Mouse (Mus musculus): ENCODE data around the gene Eif5a2.
A peak's percentile ranks its signal among the peaks of the same experiment; 100 is the strongest.

Eif5a2 gene

DNA sequence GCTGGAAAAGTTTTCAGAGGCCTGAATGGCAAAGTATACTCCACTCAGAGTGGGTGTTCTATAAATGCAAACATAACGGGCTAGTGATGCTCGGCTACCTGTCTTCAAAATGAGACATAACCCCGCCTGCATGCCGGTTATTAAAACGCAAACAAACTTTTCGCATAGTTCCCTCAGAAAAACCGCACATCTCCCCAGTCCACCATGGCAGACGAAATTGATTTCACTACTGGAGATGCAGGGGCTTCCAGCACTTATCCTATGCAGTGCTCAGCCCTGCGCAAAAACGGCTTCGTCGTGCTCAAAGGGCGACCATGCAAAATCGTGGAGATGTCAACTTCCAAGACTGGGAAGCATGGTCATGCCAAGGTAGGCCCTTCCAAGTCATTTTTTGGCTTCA lies 772 bp downstream of the Eif5a2 start:
- H3K36me3 ChIP-seq (ENCODE audit: insufficient read depth, low read length), result 0 out of 2 replicates have a peak, but pooled peaks cover 6% of the 10 kb centered on the region

DNA sequence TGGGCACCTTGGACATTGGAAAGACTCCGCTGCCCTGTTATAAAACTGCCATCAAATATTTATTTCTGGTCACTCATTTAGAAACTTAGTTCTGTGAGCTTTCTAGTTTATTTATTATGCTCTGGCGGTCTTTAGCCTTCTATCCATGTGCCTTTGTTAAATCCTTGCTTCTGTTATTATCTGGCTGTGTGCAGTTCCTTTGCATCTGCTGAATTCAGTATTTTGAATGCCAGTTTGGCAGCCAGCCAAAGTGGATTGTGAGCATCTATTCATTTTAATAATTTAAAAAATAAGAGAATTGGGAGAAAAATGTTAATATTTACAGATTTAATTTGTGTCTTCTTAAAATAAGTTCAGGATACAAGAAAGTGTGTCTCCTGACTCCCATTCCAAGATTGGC lies 3.1 kb downstream of the Eif5a2 start:
- Histone ChIP-seq H3K9me3 (ENCODE audit: low read length) (peaks cover 4% of the 10 kb centered on the region), H3K4me1 (replicated peaks; ENCODE audit: low read depth, low read length) (peaks cover 12% of the 10 kb centered on the region), H3K27me3 (ENCODE audit: insufficient read depth, low read length) (peaks cover 37% of the 10 kb centered on the region), H3K36me3 (ENCODE audit: insufficient read depth, low read length) (0 out of 2 replicates have a peak, but pooled peaks cover 6% of the 10 kb centered on the region), H3K4me3 (replicated peaks; ENCODE audit: low read length) (no peak overlapping the region)
- TF ChIP-seq NANOG (IDR thresholded peaks at IDR 0.05; ENCODE audit: borderline replicate concordance, low read length), result no peak
- no peak for TF ChIP-seq POU5F1 (IDR thresholded peaks at IDR 0.05; ENCODE audit: borderline replicate concordance, low read length)
- TF ChIP-seq CTCF (conservative IDR thresholded peaks at IDR 0.05; ENCODE audit: low read length), result no peak

More for the DNA sequence above, 772 bp downstream of the Eif5a2 start:
- TF ChIP-seq POU5F1 (IDR thresholded peaks at IDR 0.05; ENCODE audit: borderline replicate concordance, low read length) (no peak), CTCF (conservative IDR thresholded peaks at IDR 0.05; ENCODE audit: low read length) (no peak), NANOG (IDR thresholded peaks at IDR 0.05; ENCODE audit: borderline replicate concordance, low read length) (no peak)
- H3K9me3 ChIP-seq (ENCODE audit: low read length), result peaks cover 4% of the 10 kb centered on the region
- peaks cover 12% of the 10 kb centered on the region for H3K4me1 ChIP-seq (replicated peaks; ENCODE audit: low read depth, low read length)
- H3K4me3 ChIP-seq (replicated peaks; ENCODE audit: low read length), result peak overlapping the region; percentile 92
- peaks cover 52% of the 10 kb centered on the region for H3K27me3 ChIP-seq (ENCODE audit: insufficient read depth, low read length)

DNA sequence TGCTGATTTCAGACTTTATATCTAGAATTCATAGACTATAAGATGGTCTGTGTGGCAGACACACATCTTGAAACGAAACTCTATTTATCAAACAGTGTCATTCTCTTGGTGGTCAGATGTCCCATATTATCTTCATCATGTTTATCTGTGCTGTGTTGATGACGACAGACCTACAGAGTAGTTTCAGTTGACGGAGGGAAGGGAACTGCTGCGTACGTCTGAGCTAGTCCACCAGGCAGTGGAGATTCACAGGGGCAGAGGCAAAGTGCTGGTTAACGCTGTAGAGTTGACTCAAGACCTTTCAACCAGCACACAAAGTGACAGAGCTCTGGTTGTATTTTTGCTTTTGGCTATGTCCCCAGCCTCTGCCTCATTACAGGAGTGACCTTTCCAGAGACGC lies 13.8 kb downstream of the Eif5a2 start:
- Histone ChIP-seq H3K9me3 (ENCODE audit: low read length) (no peaks in the 10 kb centered on the region), H3K4me3 (replicated peaks; ENCODE audit: low read length) (no peak overlapping the region), H3K4me1 (replicated peaks; ENCODE audit: low read depth, low read length) (no peaks in the 10 kb centered on the region), H3K27me3 (ENCODE audit: insufficient read depth, low read length) (no peaks in the 10 kb centered on the region), H3K36me3 (ENCODE audit: insufficient read depth, low read length) (no peaks in the 10 kb centered on the region)
- no peak for TF ChIP-seq NANOG (IDR thresholded peaks at IDR 0.05; ENCODE audit: borderline replicate concordance, low read length)
- no peak for TF ChIP-seq CTCF (conservative IDR thresholded peaks at IDR 0.05; ENCODE audit: low read length)
- TF ChIP-seq POU5F1 (IDR thresholded peaks at IDR 0.05; ENCODE audit: borderline replicate concordance, low read length), result no peak

DNA sequence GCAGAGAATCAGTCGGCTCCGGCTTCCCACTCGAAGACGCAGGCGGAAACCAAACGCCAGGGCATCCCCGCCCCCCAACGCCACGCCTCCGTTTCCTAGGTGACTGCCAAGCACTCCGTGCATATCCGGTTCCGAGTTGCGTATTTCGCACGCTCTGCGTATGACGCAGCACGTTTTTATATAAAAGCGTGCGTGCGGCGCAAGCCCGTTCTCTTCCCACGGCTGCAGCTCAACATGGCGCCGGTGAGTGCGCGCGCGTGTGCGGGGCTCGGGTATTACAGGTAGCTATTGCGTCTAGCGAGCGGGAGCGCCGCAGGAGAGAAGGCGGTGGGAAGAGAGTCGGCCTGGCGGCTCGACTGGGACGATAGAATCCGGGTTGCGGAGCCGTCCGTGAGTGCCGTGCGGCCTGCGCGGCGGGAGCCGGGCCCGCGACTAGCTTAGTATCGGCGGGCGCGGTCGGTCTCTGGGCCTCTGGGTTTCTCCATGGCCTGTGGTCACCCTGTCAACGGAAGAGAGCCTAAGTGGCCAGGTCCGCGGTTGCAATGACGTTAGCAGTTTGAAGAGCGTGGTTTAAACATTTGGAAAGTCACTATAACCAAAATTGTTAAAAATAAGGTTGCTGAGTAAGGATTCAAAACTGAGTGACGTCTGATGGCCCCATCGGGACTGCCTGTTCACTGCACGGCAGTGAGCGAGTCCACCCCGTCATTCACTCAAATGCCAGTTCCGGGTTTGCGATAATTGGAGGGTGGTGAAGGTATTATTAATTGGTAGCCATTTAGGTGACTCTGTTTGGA lies 24.4 kb downstream of the Eif5a2 start, which contains the start of gene Rpl22l1:
Gene Rpl22l1 (plus strand): TSS at position 136 of the 797 bp plus-strand sequence.
- no peaks in the 10 kb centered on the region for H3K27me3 ChIP-seq (ENCODE audit: insufficient read depth, low read length)
- H3K9me3 ChIP-seq (ENCODE audit: low read length), result no peaks in the 10 kb centered on the region
- peaks cover 26% of the 10 kb centered on the region for H3K36me3 ChIP-seq (ENCODE audit: insufficient read depth, low read length)
- TF ChIP-seq CTCF (conservative IDR thresholded peaks at IDR 0.05; ENCODE audit: low read length), result no peak
- peak; percentile 68; the same call in 1 of the 2 replicates for TF ChIP-seq POU5F1 (IDR thresholded peaks at IDR 0.05; ENCODE audit: borderline replicate concordance, low read length)
- peaks cover 12% of the 10 kb centered on the region for H3K4me1 ChIP-seq (replicated peaks; ENCODE audit: low read depth, low read length)
- peak within 1 kb of the TSS; percentile 96 for H3K4me3 ChIP-seq (replicated peaks; ENCODE audit: low read length)

DNA sequence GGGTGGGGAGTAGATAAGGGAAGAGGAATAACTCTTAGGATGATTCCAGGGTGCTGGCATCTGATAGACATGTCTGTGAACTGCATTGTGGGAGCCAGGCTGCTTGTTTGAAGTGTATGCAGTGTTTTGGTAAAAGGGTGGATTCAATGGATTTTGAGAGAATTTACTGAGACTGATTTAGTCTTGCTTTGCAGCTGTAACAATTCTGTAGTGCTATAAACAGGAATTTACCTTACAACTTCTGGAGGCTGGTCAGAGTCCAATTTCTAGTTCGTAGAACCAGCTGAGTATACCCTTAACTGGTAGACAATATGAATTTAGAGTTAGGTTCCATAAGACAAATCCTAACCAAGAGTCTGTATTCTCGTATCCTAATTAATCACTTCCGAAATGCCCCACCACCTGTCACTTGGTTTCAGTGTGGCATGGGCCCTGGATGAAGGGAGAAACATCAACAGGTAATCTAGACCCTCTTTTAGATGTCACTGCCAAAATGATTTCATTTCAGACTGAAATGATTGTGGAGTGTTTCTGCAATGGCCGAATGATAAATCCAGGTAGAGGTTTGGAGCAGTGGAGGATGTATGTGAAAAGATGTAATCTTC lies 27.1 kb downstream of the Eif5a2 start:
- no peak for TF ChIP-seq NANOG (IDR thresholded peaks at IDR 0.05; ENCODE audit: borderline replicate concordance, low read length)
- TF ChIP-seq POU5F1 (IDR thresholded peaks at IDR 0.05; ENCODE audit: borderline replicate concordance, low read length), result no peak
- no peak for TF ChIP-seq CTCF (conservative IDR thresholded peaks at IDR 0.05; ENCODE audit: low read length)
- H3K27me3 ChIP-seq (ENCODE audit: insufficient read depth, low read length), result no peaks in the 10 kb centered on the region
- H3K9me3 ChIP-seq (ENCODE audit: low read length), result no peaks in the 10 kb centered on the region
- peaks cover 20% of the 10 kb centered on the region for H3K4me1 ChIP-seq (replicated peaks; ENCODE audit: low read depth, low read length)
- H3K36me3 ChIP-seq (ENCODE audit: insufficient read depth, low read length), result peaks cover 26% of the 10 kb centered on the region
- H3K4me3 ChIP-seq (replicated peaks; ENCODE audit: low read length), result no peak overlapping the region

DNA sequence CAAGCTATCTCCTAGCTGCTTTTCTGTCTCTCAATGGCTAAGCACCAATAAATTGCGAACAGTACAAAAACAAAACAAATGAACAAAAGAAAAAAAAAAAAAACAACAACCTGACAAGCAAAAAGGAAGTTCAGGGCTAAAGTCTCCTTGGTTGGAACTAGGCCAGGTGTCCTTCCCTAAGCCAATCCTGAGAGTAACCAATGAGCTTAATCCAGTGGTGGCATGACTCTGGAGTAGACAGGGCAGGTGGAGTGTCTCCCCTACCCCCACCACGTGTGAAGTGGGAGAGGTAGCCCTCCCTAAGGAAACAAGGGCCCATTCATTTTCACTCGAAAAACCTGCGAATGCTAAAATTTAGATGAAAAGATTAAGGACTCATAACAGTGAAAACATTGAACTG lies 30.4 kb downstream of the Eif5a2 start:
- H3K36me3 ChIP-seq (ENCODE audit: insufficient read depth, low read length), result peaks cover 21% of the 10 kb centered on the region
- TF ChIP-seq CTCF (conservative IDR thresholded peaks at IDR 0.05; ENCODE audit: low read length), result no peak
- TF ChIP-seq NANOG (IDR thresholded peaks at IDR 0.05; ENCODE audit: borderline replicate concordance, low read length), result no peak
- no peak for TF ChIP-seq POU5F1 (IDR thresholded peaks at IDR 0.05; ENCODE audit: borderline replicate concordance, low read length)
- no peak overlapping the region for H3K4me3 ChIP-seq (replicated peaks; ENCODE audit: low read length)
- H3K4me1 ChIP-seq (replicated peaks; ENCODE audit: low read depth, low read length), result peaks cover 19% of the 10 kb centered on the region
- H3K27me3 ChIP-seq (ENCODE audit: insufficient read depth, low read length), result no peaks in the 10 kb centered on the region
- no peaks in the 10 kb centered on the region for H3K9me3 ChIP-seq (ENCODE audit: low read length)

DNA sequence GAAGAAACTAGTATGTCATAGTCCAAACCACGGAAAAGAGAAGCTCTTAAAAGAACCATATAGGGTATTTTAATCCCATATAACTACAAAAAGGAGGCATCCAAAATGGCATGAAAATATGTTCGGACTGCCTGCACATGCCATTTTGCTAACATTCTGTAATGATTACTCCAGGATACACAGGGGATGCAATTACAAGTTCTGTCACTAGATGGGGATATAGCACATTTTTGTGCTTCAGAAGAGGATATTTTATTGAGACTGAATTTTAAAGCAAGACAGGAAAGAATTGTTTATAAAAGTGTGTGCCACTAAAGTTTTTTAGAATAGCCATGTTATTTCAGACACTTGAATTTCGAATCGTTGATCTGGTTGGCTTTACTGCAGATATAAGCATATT lies 33.3 kb downstream of the Eif5a2 start:
- Histone ChIP-seq H3K4me3 (replicated peaks; ENCODE audit: low read length) (no peak overlapping the region), H3K27me3 (ENCODE audit: insufficient read depth, low read length) (no peaks in the 10 kb centered on the region), H3K36me3 (ENCODE audit: insufficient read depth, low read length) (no peaks in the 10 kb centered on the region), H3K4me1 (replicated peaks; ENCODE audit: low read depth, low read length) (peaks cover 14% of the 10 kb centered on the region), H3K9me3 (ENCODE audit: low read length) (no peaks in the 10 kb centered on the region)
- TF ChIP-seq POU5F1 (IDR thresholded peaks at IDR 0.05; ENCODE audit: borderline replicate concordance, low read length) (no peak), CTCF (conservative IDR thresholded peaks at IDR 0.05; ENCODE audit: low read length) (peak; percentile 93)

DNA sequence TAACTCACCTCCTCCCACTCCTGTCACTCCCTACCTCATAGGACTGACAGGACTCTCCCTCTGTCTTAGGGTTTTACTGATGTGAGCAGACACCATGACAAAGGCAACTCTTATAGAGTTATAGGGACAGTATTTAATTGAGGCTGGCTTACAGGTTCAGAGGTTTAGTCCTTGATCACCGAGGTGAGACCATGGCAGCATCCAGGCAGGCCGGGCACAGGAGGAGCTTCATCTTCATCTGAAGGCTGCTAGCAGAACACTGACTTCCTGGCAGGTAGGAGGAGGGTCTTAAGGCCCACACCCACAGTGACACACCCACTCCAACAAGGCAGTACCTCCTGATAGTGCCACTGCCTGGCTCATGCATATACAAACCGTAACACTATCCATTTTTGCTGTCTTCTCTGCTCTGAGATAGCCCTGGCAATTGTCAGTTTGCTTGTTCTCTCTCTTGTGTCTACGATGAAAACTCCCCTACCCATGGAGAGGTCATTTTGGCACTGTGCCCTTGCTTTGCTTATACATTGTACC lies 35.0 kb downstream of the Eif5a2 start:
- peaks cover 14% of the 10 kb centered on the region for H3K4me1 ChIP-seq (replicated peaks; ENCODE audit: low read depth, low read length)
- TF ChIP-seq NANOG (IDR thresholded peaks at IDR 0.05; ENCODE audit: borderline replicate concordance, low read length) (no peak), CTCF (conservative IDR thresholded peaks at IDR 0.05; ENCODE audit: low read length) (no peak), POU5F1 (IDR thresholded peaks at IDR 0.05; ENCODE audit: borderline replicate concordance, low read length) (no peak)
- no peaks in the 10 kb centered on the region for H3K27me3 ChIP-seq (ENCODE audit: insufficient read depth, low read length)
- H3K4me3 ChIP-seq (replicated peaks; ENCODE audit: low read length), result no peak overlapping the region
- H3K36me3 ChIP-seq (ENCODE audit: insufficient read depth, low read length), result no peaks in the 10 kb centered on the region
- H3K9me3 ChIP-seq (ENCODE audit: low read length), result no peaks in the 10 kb centered on the region

Measured in E14TG2a.4 (cell line).